Mouse (Mus musculus) stomach, postnatal 0 days (tissue): ENCODE measurements around the gene Rpl14. TPM values are rescaled to one million over a fixed set of nuclear protein-coding genes. Genes with fewer than 3 reads are reported as not detected.

Experiments used
- ATAC-seq: fragments of 200-750 bp; cut with Nextera tagmentation; 2 replicates; pipeline ENCODE4 v1.8.0; 2017; ENCODE audit not compliant: low FRiP score, low TSS enrichment
- DNase-seq: peaks from one replicate; pipeline ENCODE4 v3.0.0-alpha.2; 2016; ENCODE audit warnings: low spot score
- H3K27ac ChIP-seq: fragments of 300-500 bp; sonication (generic); replicated peaks from 2 replicates; pipeline ENCODE4 v1.5.1; 2014; ENCODE audit warnings: mild to moderate bottlenecking, control low read depth
- H3K27me3 ChIP-seq: fragments of 300-500 bp; sonication (generic); 2 replicates; pipeline ENCODE4 v1.6.1; 2014; ENCODE audit warnings: low read length; ENCODE audit not compliant: control insufficient read depth, insufficient read depth
- H3K36me3 ChIP-seq: fragments of 300-500 bp; sonication (generic); 2 replicates; pipeline ENCODE4 v1.6.1; 2014; ENCODE audit warnings: low read length, mixed read lengths; ENCODE audit not compliant: control insufficient read depth, insufficient read depth
- H3K4me1 ChIP-seq: fragments of 300-500 bp; sonication (generic); replicated peaks from 2 replicates; pipeline ENCODE4 v1.6.1; 2014; ENCODE audit warnings: antibody characterized with exemption; ENCODE audit not compliant: control insufficient read depth, insufficient read depth
- H3K4me2 ChIP-seq: fragments of 300-500 bp; sonication (generic); replicated peaks from 2 replicates; pipeline ENCODE4 v1.6.1; 2014; ENCODE audit warnings: low read depth, mild to moderate bottlenecking, control low read depth, moderate library complexity
- H3K4me3 ChIP-seq: fragments of 300-500 bp; sonication (generic); 2 replicates; pipeline ENCODE4 v1.5.1; 2014; ENCODE audit warnings: low read depth, low read length, control low read depth
- H3K9ac ChIP-seq: fragments of 300-500 bp; sonication (generic); 2 replicates; pipeline ENCODE4 v1.6.1; 2014; ENCODE audit warnings: mild to moderate bottlenecking, low read length, control low read depth, mixed read lengths
- H3K9me3 ChIP-seq: fragments of 300-500 bp; sonication (generic); 2 replicates; pipeline ENCODE4 v1.6.1; 2016; ENCODE audit warnings: low read length; ENCODE audit not compliant: control insufficient read depth
- CTCF ChIP-seq: IDR thresholded peaks from 2 replicates; pipeline ENCODE4 v1.5.1; 2016; ENCODE audit warnings: antibody characterized with exemption, low read depth, mild to moderate bottlenecking, moderate library complexity
- EP300 ChIP-seq: optimal IDR thresholded peaks from 2 replicates; pipeline ENCODE3; 2016; ENCODE audit warnings: antibody characterized with exemption
- WGBS: fragments of 180-500 bp; shearing (Covaris S2); extraction: QIAGEN DNeasy Blood & Tissue Kit; methylation state at CpG from one replicate; pipeline ENCODE4 v1.1.7; 2014; 5-methylcytosine and 5-hydroxymethylcytosine counted together
- polyA plus RNA-seq: library from polyadenylated mRNA; unstranded; fragments of >200 nt; fragmentation: Nextera tagmentation; extraction: Ambion mirVana; gene quantifications from 2 replicates; pipeline ENCODE4 v1.2.1, GENCODE M21; 2015

The Rpl14 gene
- polyA plus RNA-seq, 1 experiment from 2014 or later, result 742 TPM

- peak; percentile 65 for ATAC-seq
- 13% methylated on average over 21 of the region's 21 CpGs for WGBS
- Histone ChIP-seq H3K9ac (peak overlapping the region; percentile 64), H3K4me1 (no peaks in the 10 kb centered on the region; the same call in 1 of the 2 replicates), H3K4me3 (peak overlapping the region; percentile 40), H3K36me3 (no peaks in the 10 kb centered on the region), H3K4me2 (peak overlapping the region; percentile 80), H3K27me3 (no peaks in the 10 kb centered on the region), H3K9me3 (no peaks in the 10 kb centered on the region), H3K27ac (peak overlapping the region; percentile 88)
- peak; percentile 64 for DNase-seq
- TF ChIP-seq CTCF, result no peak
- no peak for TF ChIP-seq EP300
These were observed 10.8 kb downstream of the Rpl14 start for GRCm38 (mm10) chr9:120581941-120582618.

- peak overlapping the region; percentile 40 for H3K4me3 ChIP-seq
- no peaks in the 10 kb centered on the region for H3K27me3 ChIP-seq
- H3K4me1 ChIP-seq, result no peaks in the 10 kb centered on the region; the same call in 1 of the 2 replicates
- peak; percentile 87 for ATAC-seq
- TF ChIP-seq EP300 (no peak), CTCF (peak; percentile 96)
- DNase-seq, result peak; percentile 89
- H3K27ac ChIP-seq, result peak overlapping the region; percentile 88
- 11% methylated on average over 28 of the region's 28 CpGs for WGBS
- H3K9me3 ChIP-seq, result no peaks in the 10 kb centered on the region
- peak overlapping the region; percentile 80 for H3K4me2 ChIP-seq
- H3K9ac ChIP-seq, result peak overlapping the region; percentile 64
- no peaks in the 10 kb centered on the region for H3K36me3 ChIP-seq
These were observed 11.5 kb downstream of the Rpl14 start for GRCm38 (mm10) chr9:120582619-120583308.

GRCm38 (mm10) chr9:120583314-120583713 is 12.1 kb downstream of the Rpl14 start:
- no peaks in the 10 kb centered on the region for H3K27me3 ChIP-seq
- H3K9me3 ChIP-seq, result no peaks in the 10 kb centered on the region
- no peak overlapping the region for H3K4me3 ChIP-seq
- H3K9ac ChIP-seq, result no peak overlapping the region
- DNase-seq, result no peak
- ATAC-seq, result no peak
- WGBS, result 77% methylated on average over 3 of the region's 3 CpGs
- TF ChIP-seq CTCF (0 out of 2 replicates have a peak, but pooled peaks have one; percentile 16), EP300 (no peak)
- no peaks in the 10 kb centered on the region; the same call in 1 of the 2 replicates for H3K4me1 ChIP-seq
- no peak overlapping the region; the same call in 1 of the 2 replicates for H3K27ac ChIP-seq
- peak overlapping the region; percentile 80 for H3K4me2 ChIP-seq
- H3K36me3 ChIP-seq, result no peaks in the 10 kb centered on the region

- Histone ChIP-seq H3K27me3 (no peaks in the 10 kb centered on the region), H3K9ac (no peak overlapping the region), H3K27ac (no peak overlapping the region), H3K9me3 (no peaks in the 10 kb centered on the region), H3K4me3 (no peak overlapping the region), H3K4me2 (no peak overlapping the region), H3K4me1 (no peaks in the 10 kb centered on the region; the same call in 1 of the 2 replicates), H3K36me3 (no peaks in the 10 kb centered on the region)
- no peak for ATAC-seq
- DNase-seq, result peak; percentile 80
- 10% methylated on average over 3 of the region's 3 CpGs for WGBS
- TF ChIP-seq CTCF (peak; percentile 93), EP300 (no peak)
These were observed 15.3 kb downstream of the Rpl14 start for GRCm38 (mm10) chr9:120586546-120586945.

GRCm38 (mm10) chr9:120591490-120591889 is 20.2 kb downstream of the Rpl14 start:
- ATAC-seq, result no peak
- WGBS, result 2% methylated on average over 9 of the region's 9 CpGs
- peak; percentile 90 for TF ChIP-seq CTCF
- TF ChIP-seq EP300, result no peak

More at GRCm38 (mm10) chr9:120591490-120591889, 20.2 kb downstream of the Rpl14 start:
- Histone ChIP-seq H3K4me3 (no peak overlapping the region), H3K27ac (no peak overlapping the region), H3K9me3 (no peaks in the 10 kb centered on the region), H3K9ac (no peak overlapping the region), H3K36me3 (no peaks in the 10 kb centered on the region), H3K27me3 (no peaks in the 10 kb centered on the region), H3K4me1 (no peaks in the 10 kb centered on the region), H3K4me2 (no peak overlapping the region)
- DNase-seq, result peak; percentile 83
